Mouse (Mus musculus) layer of hippocampus, postnatal 25 days (tissue): ENCODE results near the gene Klk7. TPM values are rescaled to one million over a fixed set of nuclear protein-coding genes. Genes with fewer than 3 reads are reported as not detected.

Experiments
- DNase-seq, 2 experiments: peaks; one replicate each; pipeline ENCODE4 v3.0.0; 2022; ENCODE audit warnings: mixed read lengths in 2 of 2, low spot score in 1 of 2; ENCODE audit errors: extremely low spot score in 1 of 2
- total RNA-seq, 2 experiments: library from RNA; stranded (reverse); gene quantifications; 2 replicates each; pipeline ENCODE4 v1.2.3; 2021

Klk7 gene
- total RNA-seq = under 1 TPM; 0.26 to 0.54 TPM

DNA sequence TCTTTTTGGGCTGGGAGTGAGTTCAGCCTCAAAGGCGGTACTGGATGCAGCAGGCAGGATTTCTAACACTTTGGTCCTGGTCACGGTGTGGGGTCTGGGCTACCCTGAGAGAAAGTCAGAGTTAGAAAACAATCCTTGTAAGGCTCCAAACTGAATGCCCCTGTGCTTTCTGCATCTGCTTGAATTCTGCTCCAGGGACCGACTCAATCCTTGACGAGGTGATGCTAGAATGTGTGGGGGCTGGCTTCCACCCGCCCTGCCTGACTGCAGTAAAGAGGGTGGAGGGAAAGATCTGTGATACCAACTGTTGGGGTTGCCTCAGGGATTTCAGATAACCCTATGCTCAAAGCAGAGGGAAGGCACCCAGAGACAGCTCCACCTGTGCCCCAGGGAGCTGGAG is at the start of gene Klk7:
Gene Klk7 (plus strand): TSS at position 301 of the 400 bp plus-strand sequence.
- DNase-seq = no peak

GRCm38 (mm10) chr7:43766484-43766883 is 44.6 kb upstream of the Klk7 start:
- DNase-seq = no peak

DNA sequence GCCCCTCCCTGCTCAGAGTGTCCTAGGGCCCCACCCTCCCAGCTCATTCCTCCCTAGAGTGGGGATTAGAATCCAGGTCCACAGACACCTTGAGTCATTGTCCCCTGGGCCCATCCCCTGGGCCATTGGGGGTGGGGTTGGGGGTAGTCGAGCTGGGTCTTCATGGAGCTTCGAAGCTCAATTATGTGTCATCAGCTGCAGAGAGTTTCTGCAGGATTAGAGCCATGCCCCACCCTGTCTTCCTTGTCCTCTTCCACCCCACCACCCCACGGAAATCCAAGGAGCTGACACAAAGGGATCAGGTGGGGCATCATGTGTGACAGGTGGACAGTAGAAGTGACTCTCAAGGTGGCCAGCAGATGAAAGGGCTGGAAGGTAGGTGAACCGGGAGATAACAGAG is 42.5 kb upstream of the Klk7 start, which contains the start of gene Klk12:
Gene Klk12 (plus strand): TSS at position 301 of the 400 bp plus-strand sequence.
- no peak for DNase-seq

DNA sequence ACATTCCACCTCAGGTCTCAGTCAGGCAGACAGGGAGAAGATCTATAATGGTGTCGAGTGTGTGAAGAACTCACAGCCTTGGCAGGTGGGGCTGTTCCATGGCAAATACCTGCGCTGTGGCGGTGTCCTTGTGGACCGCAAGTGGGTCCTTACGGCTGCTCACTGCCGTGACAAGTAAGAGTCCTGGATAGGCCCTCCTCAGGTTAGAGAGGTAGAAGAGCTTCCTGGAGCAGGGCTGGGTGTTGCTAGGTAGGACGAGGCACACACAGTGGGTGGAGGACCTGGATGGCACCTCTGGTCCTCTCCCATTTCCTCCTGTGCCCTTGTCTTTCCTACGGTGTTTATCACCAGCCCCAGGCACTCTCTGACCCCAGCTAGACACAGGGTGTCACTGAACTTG is 41.5 kb upstream of the Klk7 start:
- no peak for DNase-seq

- no peak for DNase-seq
Observed at GRCm38 (mm10) chr7:43770701-43771100, 40.4 kb upstream of the Klk7 start.

DNA sequence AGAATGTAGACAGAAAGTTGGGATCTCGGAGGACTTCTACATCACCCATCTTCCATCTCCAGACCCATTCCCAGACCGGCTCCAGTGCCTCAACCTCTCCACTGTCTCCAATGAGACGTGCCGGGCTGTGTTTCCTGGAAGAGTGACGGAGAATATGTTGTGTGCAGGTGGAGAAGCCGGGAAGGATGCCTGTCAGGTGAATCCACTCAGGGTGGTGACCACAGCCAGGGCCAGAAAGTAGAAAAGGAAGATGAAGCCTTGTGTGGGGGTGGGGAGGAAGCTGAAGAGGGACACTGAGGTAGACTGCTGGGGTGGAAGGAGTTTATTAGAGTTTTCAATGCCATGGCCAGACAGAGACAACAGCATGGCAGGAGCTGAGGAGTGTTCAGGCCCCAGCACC is 39.2 kb upstream of the Klk7 start:
- no peak for DNase-seq

- DNase-seq = no peak
Observed at GRCm38 (mm10) chr7:43772901-43773300, 38.2 kb upstream of the Klk7 start.

GRCm38 (mm10) chr7:43774364-43774763 is 36.7 kb upstream of the Klk7 start, which contains the start of gene Klk11:
Gene Klk11 (plus strand): TSS chr7:43774604.
- no peak for DNase-seq

GRCm38 (mm10) chr7:43774802-43775201 is 36.3 kb upstream of the Klk7 start:
- no peak for DNase-seq

- no peak for DNase-seq
Observed at GRCm38 (mm10) chr7:43775311-43776057, 35.6 kb upstream of the Klk7 start.

GRCm38 (mm10) chr7:43776506-43776905 is 34.6 kb upstream of the Klk7 start:
- no peak for DNase-seq

DNA sequence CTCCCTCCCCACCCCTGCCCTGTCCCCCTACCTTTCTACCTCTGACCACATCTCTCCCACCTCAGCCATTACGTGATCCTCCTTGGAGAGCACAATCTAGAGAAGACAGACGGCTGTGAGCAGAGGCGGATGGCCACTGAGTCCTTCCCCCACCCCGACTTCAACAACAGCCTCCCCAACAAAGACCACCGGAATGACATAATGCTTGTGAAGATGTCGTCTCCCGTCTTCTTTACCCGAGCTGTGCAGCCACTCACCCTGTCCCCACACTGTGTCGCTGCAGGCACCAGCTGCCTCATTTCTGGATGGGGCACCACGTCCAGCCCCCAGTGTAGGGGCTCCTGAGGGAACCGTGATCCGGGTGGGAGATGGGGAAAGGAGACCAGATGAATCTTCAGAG is 33.7 kb upstream of the Klk7 start:
- no peak for DNase-seq

GRCm38 (mm10) chr7:43778176-43778970 is 32.7 kb upstream of the Klk7 start:
- DNase-seq = no peak

- no peak for DNase-seq
Observed at GRCm38 (mm10) chr7:43780241-43780640, 30.9 kb upstream of the Klk7 start.

DNA sequence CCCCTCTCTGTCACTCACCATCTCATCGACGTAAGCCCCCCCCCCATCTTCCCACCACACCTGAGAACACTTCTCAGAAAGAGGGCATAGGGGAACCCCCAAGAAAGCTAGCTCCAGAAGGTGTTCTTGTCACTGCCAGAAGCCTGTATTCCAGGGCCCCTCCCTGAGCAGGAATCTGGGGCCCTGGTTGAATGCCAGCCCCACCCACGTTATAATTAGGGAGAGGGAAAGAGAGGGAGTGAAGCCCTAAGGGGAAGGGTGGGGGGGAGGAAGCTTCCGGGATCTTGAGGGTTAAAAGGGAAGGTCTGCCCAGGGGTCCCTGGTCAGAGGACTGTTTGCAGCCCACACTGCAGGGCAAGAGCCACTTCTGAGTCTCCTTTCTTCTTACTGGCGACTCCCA is 30.3 kb upstream of the Klk7 start, which contains the start of gene Klk10:
Gene Klk10 (plus strand): TSS at position 290 of the 400 bp plus-strand sequence.
- peak in 1 of 2 experiments; percentile 23 for DNase-seq

GRCm38 (mm10) chr7:43781541-43781940 is 29.6 kb upstream of the Klk7 start:
- DNase-seq = no peak

DNA sequence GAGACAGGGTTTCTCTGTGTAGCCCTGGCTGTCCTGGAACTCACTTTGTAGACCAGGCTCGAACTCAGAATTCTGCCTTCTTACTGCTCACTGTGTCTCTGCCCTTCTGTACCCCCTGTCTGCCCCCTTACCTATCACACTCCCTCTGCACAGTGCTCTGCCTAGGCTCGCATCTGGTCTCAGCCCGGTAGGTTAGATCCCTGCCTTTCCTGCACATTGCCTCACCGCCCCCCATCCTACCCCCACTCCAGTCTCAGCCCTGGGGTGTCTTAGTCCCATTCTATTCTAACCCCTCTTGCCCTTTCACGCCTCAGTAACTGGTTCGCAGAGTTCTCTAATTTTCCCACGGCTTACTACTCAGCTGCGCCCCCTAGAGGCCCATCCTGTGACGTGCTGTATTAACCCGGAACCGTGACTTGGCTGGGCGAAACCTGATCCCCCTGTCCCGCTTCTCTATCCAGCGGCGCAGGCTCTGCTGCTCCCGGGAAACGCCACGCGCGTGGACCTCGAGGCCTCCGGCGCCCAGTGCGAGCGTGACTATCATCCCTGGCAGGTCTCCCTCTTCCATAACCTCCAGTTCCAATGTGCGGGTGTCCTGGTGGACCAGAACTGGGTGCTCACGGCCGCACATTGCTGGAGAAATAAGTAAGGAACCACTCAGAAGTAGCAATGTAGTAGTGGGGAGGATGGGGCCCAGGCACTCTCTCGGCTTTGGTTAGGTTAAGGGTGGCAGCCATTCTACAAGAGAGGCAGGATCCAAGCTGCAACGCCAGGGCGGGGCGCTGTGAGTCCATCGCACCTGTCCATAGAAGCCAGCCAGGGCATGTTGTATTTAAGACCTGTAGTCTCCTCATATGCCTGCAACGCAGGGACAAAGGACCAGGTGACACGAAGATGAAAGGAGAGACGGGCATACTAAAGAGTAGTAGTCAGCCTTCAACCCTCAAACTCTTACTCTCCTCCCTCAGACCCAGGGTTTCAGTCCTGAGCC is 28.5 kb upstream of the Klk7 start:
- DNase-seq = peak; percentile 67 to 88

DNA sequence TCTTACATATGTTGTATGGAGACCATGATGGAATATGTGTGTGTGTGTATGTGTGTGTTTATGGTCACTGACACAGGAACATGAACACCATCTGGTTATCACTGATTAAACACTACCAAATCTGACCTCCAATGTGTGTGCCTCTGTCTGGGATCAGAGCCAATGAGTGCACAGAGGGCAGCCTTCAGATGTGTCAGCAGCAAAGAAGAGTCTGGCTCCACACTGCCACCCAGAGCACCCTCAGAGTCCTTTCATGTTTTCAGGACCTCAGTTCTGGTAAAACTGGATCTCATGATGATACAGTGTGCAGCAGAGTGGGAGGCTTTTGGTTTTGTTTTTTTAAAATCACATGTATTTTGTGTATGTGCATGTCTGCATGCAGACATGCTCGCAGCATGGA is 25.8 kb upstream of the Klk7 start:
- DNase-seq = no peak

- DNase-seq = no peak
Observed at GRCm38 (mm10) chr7:43788096-43788495, 23.0 kb upstream of the Klk7 start.

GRCm38 (mm10) chr7:43789295-43789694 is 21.8 kb upstream of the Klk7 start:
- no peak for DNase-seq
